Mouse (Mus musculus) heart, adult 2 months (tissue): ENCODE measurements around the gene Bbox1. TPM values are rescaled to one million over a fixed set of nuclear protein-coding genes. Genes with fewer than 3 reads are reported as not detected.

Source experiments
- DNase-seq, 2 experiments: peaks; one replicate each; pipeline ENCODE4 v3.0.0; 2021
- H3K27ac ChIP-seq: fragments of 200-600 bp; 2 replicates; pipeline ENCODE4 v1.8.1; 2022
- H3K27me3 ChIP-seq: fragments of 200-500 bp; 2 replicates; pipeline ENCODE4 v1.6.1; 2012; ENCODE audit warnings: mild to moderate bottlenecking, low read length, inconsistent platforms, mixed read lengths; ENCODE audit not compliant: control insufficient read depth, insufficient read depth
- H3K36me3 ChIP-seq: fragments of 200-500 bp; 2 replicates; pipeline ENCODE4 v1.6.1; 2012; ENCODE audit warnings: low read length, inconsistent platforms; ENCODE audit not compliant: control insufficient read depth, insufficient read depth
- H3K4me1 ChIP-seq: fragments of 200-500 bp; 2 replicates; pipeline ENCODE4 v1.6.1; 2011; ENCODE audit warnings: low read length; ENCODE audit not compliant: control insufficient read depth, insufficient read depth
- H3K4me3 ChIP-seq: fragments of 200-600 bp; 2 replicates; pipeline ENCODE4 v1.8.1; 2022
- H3K79me2 ChIP-seq: fragments of 200-500 bp; replicated peaks from 2 replicates; pipeline ENCODE4 v1.6.1; 2012; ENCODE audit warnings: mild to moderate bottlenecking, inconsistent platforms, low read length, moderate library complexity, mixed read lengths; ENCODE audit not compliant: control insufficient read depth, insufficient read depth
- H3K9ac ChIP-seq: fragments of 200-500 bp; 2 replicates; pipeline ENCODE4 v1.6.1; 2012; ENCODE audit warnings: low read depth, mild to moderate bottlenecking, control low read depth, inconsistent platforms, low read length, mixed read lengths
- CTCF ChIP-seq: fragments of 200-600 bp; IDR thresholded peaks from 2 replicates; pipeline ENCODE4 v1.8.1; 2022; ENCODE audit warnings: antibody characterized with exemption, mild to moderate bottlenecking, moderate library complexity
- EP300 ChIP-seq: fragments of 200-500 bp; IDR thresholded peaks from 2 replicates; pipeline ENCODE4 v1.6.1; 2011; ENCODE audit warnings: low read depth, low read length, control low read depth; ENCODE audit not compliant: insufficient read depth
- POLR2A ChIP-seq: fragments of 200-500 bp; IDR thresholded peaks from 2 replicates; pipeline ENCODE4 v1.6.1; 2011; ENCODE audit warnings: mild to moderate bottlenecking, low read depth, low read length, control low read depth; ENCODE audit not compliant: insufficient read depth
- WGBS: fragments of 180-500 bp; shearing (Covaris S2); methylation state at CpG from one replicate; pipeline ENCODE4 v1.1.7; 2018; 5-methylcytosine and 5-hydroxymethylcytosine counted together
- intact Hi-C: fragments of 180-260 bp; cut with DNase I; formaldehyde crosslinking; loops from one replicate; pipeline ENCODE4 v1.15.1; 2025
- polyA plus RNA-seq: library from polyadenylated mRNA; depleted of rRNA; stranded (reverse); fragments of >200 nt; gene quantifications from 2 replicates; pipeline ENCODE4 v1.2.3, GENCODE M21; 2012
- total RNA-seq, 2 experiments: library from RNA; stranded (reverse); gene quantifications; 2 replicates each; pipeline ENCODE4 v1.2.3; 2021

Gene Bbox1
- total and polyA plus RNA-seq, 3 experiments = 0.13 to 0.23 (median 0.14) TPM

DNA sequence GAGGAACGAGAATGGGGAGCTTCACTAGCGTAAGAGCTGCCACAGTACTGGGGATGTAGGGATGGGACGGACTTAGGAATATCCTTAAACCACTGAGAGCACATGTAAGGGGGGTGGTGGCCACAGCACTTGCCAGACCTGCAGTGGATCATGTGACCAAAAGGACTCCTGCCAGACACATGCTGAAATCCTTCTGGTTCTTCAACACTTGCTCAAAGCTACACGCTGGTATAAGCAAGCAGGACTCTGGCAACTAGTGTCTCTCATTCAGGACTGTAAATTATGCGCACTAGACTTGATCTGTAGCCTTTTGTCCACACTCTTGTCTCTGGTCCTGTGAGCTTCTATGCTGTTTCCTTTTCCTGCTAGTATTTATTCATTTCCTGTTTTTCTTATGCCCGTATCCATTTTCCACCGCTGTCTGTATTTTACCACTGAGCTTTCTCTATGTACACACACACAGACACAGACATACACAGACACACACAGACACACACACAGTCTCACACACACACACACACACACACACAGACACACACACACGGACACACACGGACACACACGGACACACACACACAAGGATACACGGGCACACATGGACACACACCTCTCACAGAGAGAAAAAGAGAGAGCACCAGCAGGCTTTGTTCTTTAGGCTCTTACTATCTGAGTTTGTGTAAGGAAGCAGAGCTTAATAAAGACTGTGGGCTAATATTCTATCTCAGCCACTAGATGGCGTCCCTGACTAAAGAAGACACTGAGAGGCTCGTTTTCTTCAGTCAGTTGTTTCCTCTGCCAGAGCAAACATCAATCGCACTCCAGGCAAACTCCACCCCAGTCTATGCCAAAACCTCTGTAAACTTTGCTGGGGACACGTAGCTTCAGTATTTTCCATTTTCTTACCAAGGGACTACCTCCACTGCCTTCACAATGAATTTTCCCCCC lies 84.9 kb downstream of the Bbox1 start:
- intact Hi-C loops = loop anchor here (1.0 to 5.0 kb wide), 2 partner anchors 336 to 828 kb away; no protein-coding TSS in a partner anchor
- no peak for TF ChIP-seq EP300
- TF ChIP-seq CTCF = peak; percentile 81
- TF ChIP-seq POLR2A = no peak
- Histone ChIP-seq H3K27ac (no peak overlapping the region), H3K4me1 (peaks cover 2% of the 10 kb centered on the region), H3K9ac (no peak overlapping the region), H3K4me3 (no peak overlapping the region), H3K79me2 (no peaks in the 10 kb centered on the region), H3K27me3 (no peaks in the 10 kb centered on the region), H3K36me3 (no peaks in the 10 kb centered on the region)
- 16% methylated on average over 15 of the region's 15 CpGs for WGBS
- DNase-seq = peak in 1 of 2 experiments; percentile 29

DNA sequence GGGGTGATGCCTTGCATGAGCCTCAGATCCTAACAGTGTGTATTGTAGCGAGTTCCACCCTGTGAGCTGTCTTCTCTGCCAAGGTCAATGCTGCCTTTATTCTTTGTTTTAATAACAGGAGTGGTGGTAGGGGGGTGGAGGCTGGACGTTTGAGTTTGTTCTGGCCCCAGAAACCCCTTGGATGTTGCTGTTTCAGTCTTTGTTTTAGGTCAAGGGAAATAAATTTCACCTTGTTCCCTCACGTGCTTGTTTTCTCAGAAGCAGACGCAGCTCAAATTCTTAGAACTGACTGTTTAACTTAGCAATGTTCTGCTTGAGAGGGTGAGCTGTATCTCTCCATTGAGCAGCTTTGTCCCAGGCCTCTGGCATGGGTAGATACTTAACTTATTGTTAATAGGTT lies 87.9 kb downstream of the Bbox1 start:
- TF ChIP-seq CTCF = no peak
- TF ChIP-seq POLR2A = no peak
- TF ChIP-seq EP300 = no peak
- H3K4me3 ChIP-seq = no peak overlapping the region
- no peak overlapping the region for H3K27ac ChIP-seq
- H3K4me1 ChIP-seq = peaks cover 2% of the 10 kb centered on the region
- no peaks in the 10 kb centered on the region for H3K79me2 ChIP-seq
- 60% methylated on average over 4 of the region's 4 CpGs for WGBS
- no peak for DNase-seq
- H3K36me3 ChIP-seq = no peaks in the 10 kb centered on the region
- H3K27me3 ChIP-seq = no peaks in the 10 kb centered on the region
- H3K9ac ChIP-seq = no peak overlapping the region
- intact Hi-C loops = loop anchor here (5.0 kb wide), 1 partner anchor 831 kb away; no protein-coding TSS in a partner anchor

DNA sequence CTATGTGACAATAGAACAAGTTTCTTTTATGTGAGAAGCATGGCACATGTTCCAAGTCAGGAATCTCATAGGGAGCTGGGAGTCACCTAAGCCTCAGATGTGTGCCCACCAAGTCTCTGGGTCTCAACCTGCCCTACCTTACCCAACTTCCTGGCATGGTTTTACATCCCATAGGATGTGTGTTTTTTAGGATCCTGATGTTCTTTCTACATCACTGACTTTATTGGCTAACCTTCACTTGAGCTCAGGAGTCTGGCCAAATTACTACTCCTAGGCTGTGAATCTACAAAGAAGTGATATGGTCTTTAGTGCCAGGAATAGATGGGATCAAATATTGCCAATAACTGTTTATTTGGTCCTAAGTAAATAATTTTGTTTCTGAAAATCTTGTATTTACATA lies 88.4 kb downstream of the Bbox1 start:
- intact Hi-C loops = loop anchor here (5.0 kb wide), 1 partner anchor 831 kb away; no protein-coding TSS in a partner anchor
- Histone ChIP-seq H3K4me3 (no peak overlapping the region), H3K36me3 (no peaks in the 10 kb centered on the region), H3K4me1 (peaks cover 2% of the 10 kb centered on the region), H3K9ac (no peak overlapping the region), H3K27me3 (no peaks in the 10 kb centered on the region), H3K79me2 (no peaks in the 10 kb centered on the region), H3K27ac (no peak overlapping the region)
- TF ChIP-seq EP300 = no peak
- TF ChIP-seq CTCF = no peak
- no peak for TF ChIP-seq POLR2A
- no peak for DNase-seq

DNA sequence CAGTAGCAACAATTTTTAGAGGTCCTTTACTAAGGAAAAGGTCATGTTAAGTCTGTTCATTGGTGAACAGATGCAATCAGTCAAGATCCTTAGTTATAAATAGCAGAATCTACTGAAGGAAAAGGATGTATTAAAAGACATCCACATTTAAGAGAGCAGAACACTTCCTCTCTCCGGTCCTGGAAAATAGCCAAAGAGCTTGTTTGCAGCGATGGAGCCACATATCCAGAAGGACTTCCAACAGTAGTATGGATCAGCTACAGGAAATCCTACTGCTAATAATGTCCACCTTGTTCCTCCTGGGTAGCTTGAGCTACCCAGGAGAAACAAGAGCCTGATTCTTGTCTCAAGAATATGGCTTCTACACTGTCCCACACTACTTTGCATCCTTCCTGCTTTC lies 91.6 kb downstream of the Bbox1 start:
- TF ChIP-seq POLR2A (no peak), CTCF (no peak), EP300 (no peak)
- no peak overlapping the region for H3K27ac ChIP-seq
- no peak overlapping the region for H3K9ac ChIP-seq
- WGBS = 29% methylated on average over 2 of the region's 2 CpGs
- no peaks in the 10 kb centered on the region for H3K4me1 ChIP-seq
- no peaks in the 10 kb centered on the region for H3K27me3 ChIP-seq
- H3K36me3 ChIP-seq = no peaks in the 10 kb centered on the region
- no peak overlapping the region for H3K4me3 ChIP-seq
- DNase-seq = no peak
- intact Hi-C loops = no loop called here
- no peaks in the 10 kb centered on the region for H3K79me2 ChIP-seq

DNA sequence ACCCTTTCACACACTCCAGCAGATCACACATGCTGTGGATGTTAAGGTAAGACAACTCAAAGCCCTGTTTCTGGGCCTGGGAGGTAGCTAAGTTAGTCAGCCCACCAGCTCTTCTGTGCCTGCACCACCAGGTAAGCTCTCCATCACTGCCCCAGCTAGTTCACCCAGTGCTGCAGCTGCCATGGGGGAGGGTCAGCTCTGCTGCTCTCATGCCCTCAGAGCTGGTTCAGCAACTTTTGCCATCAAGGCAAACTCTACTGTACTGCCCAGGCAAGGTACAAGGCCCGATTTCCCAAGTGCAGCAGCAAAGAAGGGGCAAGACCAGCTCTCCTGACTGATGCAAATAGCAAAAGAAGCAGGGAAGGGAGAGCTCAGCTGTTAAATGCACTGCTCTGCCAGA lies 93.9 kb downstream of the Bbox1 start:
- intact Hi-C loops = no loop called here
- DNase-seq = no peak
- no peak for TF ChIP-seq CTCF
- no peak for TF ChIP-seq POLR2A
- no peak for TF ChIP-seq EP300
- Histone ChIP-seq H3K4me1 (no peaks in the 10 kb centered on the region), H3K4me3 (no peak overlapping the region), H3K27ac (no peak overlapping the region), H3K79me2 (no peaks in the 10 kb centered on the region), H3K9ac (no peak overlapping the region), H3K27me3 (no peaks in the 10 kb centered on the region), H3K36me3 (no peaks in the 10 kb centered on the region)
- WGBS = 87% methylated on average over 1 of the region's 1 CpGs

DNA sequence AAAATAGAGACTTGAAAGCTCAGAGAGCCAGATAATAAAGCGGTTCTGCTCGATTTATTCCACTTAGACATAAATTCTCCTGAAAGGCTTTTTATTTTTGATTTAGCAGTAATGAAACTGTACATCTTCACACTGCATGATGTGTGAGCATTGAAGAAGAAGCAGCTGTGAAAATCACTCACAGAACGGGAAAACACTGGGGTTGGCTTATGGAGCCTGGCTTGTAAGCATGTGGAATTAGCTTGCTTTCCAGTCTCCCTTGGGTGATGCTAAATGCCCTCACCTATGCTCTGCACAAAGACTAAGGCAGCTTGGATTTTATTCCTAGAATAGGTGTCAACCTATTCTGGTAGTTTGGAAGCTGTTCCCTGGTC lies 98.7 kb downstream of the Bbox1 start:
- Histone ChIP-seq H3K4me3 (no peak overlapping the region), H3K36me3 (no peaks in the 10 kb centered on the region), H3K79me2 (no peaks in the 10 kb centered on the region), H3K27ac (no peak overlapping the region), H3K4me1 (peaks cover 2% of the 10 kb centered on the region), H3K27me3 (no peaks in the 10 kb centered on the region), H3K9ac (no peak overlapping the region)
- no peak for TF ChIP-seq EP300
- no peak for TF ChIP-seq POLR2A
- no peak for TF ChIP-seq CTCF
- 79% methylated on average over 3 of the region's 3 CpGs for WGBS
- intact Hi-C loops = no loop called here
- no peak for DNase-seq
